Mouse (Mus musculus) monocyte, adult 2 months (primary cell): ENCODE measurements at regions not wholly inside any gene's neighbourhood (a gene's known extent, or its start where the extent isn't known, plus 50 kb on each side); places are given as distances from the start of the nearest gene placed in this dataset.

Source experiments
- DNase-seq, 2 experiments: peaks; one replicate each; pipeline ENCODE4 v3.0.0; 2022; ENCODE audit warnings: low spot score in 2 of 2, low read depth in 1 of 2

GRCm38 (mm10) chr5:132841794-132842193 lies 298.6 kb upstream of the Auts2 start:
- DNase-seq, result no peak

DNA sequence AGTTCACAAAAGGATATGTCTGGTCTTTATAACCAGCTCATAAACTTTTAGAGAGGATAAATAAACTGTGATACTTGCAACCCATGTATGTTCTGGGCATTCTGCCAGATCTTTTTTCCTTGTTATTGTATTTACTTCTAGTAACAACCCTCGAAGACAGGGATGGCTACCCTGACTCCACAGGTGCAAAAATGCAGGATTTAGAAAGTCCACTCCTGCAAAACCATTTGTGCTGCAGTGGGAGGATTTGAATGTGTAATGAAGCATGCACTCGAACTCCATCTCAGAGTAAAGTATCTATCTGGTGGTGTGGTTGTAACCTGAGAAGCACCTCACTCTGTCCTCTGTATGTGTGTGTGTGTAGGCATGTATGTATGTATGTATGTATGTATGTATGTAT lies 294.3 kb upstream of the Auts2 start:
- DNase-seq, result no peak

DNA sequence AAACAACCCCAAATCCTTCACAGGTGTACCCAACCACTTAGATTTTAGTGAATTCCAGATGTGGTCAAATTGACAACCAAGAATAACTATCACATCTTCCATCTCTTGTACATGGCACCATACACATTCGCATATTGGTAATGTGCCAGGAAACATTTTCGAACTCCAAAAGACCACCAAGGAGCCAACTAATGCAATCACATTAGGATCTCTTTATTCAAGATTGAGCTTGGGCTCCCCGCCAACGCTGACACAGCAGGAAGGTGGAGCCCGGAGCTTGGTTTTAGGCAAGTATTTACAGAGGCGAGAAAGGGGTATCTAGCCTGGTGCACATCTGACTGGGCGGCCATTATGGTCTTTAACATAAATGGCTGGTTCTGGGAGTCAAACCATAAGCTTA lies 285.8 kb upstream of the Auts2 start:
- no peak for DNase-seq

- no peak for DNase-seq
Observed at GRCm38 (mm10) chr5:132827555-132828333, 284.6 kb upstream of the Auts2 start.

DNA sequence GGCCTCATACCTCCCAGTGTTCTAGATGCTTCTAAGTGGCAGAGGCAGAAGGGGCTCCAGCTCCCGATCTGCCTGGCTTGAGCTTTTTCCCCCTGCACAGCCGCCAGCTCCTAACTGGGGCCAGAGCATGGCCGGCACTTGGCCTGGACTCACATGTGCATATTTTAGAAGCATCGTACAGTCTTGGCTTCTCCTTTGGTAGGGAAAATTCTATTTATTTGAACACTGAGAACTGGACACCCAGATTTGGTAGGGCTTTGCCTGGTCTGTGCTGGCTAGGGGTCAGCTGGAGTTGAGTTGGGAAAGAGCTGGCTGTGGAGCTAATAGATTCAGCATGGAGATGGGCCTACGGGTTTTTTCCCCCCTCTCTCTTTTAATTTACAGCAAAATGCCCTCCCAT lies 282.9 kb upstream of the Auts2 start:
- DNase-seq, result no peak

DNA sequence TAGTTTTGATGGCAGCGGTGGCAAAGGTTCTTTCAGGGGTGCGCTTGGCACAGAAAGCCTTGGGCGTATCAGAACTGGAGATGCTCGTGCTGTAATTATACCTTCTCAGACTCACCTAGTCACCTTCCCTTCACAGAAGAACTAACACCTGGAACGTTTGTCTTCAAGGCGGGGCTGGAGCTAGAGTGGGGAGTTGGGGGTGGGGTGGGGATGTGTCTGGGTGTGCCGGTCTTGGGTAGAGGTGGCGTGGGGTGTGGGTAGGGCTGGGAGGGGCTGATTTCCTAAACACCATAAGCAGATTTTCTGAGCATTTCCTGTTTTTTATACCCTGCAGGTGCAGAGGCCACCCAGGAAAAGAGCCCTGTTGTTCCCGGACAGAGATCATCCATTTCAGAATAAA lies 274.5 kb upstream of the Auts2 start:
- no peak for DNase-seq

- DNase-seq, result no peak
Observed at GRCm38 (mm10) chr5:132809181-132809580, 266.0 kb upstream of the Auts2 start.

GRCm38 (mm10) chr5:132796061-132796460 lies 252.9 kb upstream of the Auts2 start:
- DNase-seq, result no peak

- DNase-seq, result no peak
Observed at GRCm38 (mm10) chr5:132792484-132792883, 249.3 kb upstream of the Auts2 start.

GRCm38 (mm10) chr5:132785291-132785690 lies 242.1 kb upstream of the Auts2 start:
- DNase-seq, result no peak

GRCm38 (mm10) chr5:132784791-132785190 lies 241.6 kb upstream of the Auts2 start:
- DNase-seq, result no peak

- DNase-seq, result no peak
Observed at GRCm38 (mm10) chr5:132774141-132774680, 231.1 kb upstream of the Auts2 start.

DNA sequence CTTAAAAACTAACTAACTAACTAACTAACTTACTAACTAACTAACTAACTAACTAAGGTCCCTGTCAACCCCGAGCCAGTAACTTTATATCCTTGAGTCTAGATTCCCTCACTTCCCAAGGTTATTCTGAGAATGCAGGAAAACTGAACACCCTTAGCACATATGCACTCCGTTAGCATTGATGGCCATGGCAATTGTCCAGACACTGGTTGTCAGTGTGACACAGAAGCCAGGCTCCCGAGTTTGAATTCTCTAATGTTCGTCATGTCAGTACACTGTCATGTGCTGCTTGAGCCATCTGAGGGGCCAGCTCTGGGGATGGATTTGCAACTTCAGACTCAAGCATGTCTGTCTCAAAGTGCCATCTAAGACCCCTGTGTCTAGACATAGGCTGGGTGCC lies 217.3 kb upstream of the Auts2 start:
- no peak for DNase-seq

DNA sequence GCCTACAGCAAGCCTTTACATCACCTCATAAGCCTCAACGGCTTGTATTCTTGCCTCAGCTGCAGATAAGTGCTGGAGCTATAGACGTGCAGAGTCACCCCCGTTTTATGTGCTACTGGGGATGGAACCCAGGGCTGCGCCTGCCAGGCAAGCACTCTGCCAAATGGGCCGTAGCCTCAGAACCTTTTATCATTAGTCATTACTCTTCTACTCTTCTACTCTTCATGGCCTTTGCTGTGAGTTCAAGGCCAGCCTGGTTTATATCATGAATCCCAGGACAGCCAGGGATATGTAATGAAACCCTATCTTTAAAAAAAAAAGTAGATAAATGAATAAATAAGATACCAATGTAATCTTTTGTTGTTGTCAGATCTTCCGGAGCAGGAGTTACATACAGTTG lies 216.6 kb upstream of the Auts2 start:
- DNase-seq, result no peak

DNA sequence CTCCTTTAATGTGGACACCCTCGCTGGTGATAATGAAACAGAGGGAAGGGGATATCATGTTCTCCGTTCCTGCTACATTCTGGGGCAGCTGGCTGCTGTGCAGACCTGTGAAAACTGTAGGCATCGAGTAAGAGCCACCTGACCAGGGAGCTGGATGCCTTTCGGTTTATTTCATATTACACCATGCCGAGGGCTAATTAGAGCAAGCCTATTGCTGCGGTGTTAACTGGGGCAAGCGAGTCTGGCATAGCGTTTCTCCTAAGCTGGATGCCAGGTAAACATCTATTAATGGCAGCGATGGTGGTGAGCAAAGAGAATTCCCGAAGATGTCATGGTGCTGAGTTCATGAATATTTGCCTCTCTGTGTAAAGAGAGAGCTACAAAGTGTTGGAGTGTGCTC lies 215.8 kb upstream of the Auts2 start:
- DNase-seq, result no peak

GRCm38 (mm10) chr5:132737966-132738365 lies 194.8 kb upstream of the Auts2 start:
- no peak for DNase-seq

DNA sequence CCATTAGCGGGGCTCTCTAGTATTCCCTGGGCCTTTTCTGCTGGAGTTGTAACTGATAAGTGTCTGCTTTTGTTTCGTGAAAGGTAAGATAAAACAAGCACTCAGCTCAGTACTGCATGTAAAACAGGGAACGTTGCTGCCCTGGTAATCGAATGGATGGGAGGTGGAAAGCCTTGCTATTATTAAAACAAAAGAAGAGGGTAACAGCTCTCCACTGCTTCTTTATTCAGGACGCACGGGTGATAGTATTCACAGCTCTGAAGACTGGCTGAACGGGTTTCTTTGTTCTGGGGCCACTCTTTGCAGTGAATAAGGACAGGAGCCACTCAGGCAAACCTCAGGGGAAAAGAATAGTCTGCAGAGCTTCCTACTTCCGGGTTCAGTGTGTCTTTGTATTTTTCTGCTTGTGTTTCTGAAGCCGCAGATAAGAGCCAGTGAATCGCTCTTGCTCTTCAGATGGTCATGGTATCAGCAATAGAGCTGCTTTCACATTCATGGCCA lies 185.6 kb upstream of the Auts2 start:
- no peak for DNase-seq

GRCm38 (mm10) chr5:132724467-132724866 lies 181.3 kb upstream of the Auts2 start:
- no peak for DNase-seq

DNA sequence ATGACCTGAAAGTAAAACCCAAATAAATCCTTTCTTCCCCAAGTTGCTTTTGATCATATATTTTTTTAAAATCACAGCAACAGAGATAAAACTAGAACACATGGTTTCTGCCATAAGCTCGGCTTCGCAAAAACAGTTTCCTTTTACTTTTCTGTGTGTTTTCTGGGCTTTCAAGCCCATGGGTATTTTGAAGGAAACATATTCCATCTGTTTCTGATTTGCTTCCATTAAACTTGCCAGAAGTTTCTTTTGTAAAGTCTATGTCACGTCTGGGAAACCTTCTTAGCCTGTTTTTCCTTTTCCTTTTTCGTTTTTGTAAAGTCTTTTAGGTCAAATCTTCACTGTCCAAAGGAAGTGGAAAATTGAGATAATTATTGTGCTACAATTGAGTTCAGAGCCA lies 167.2 kb upstream of the Auts2 start:
- no peak for DNase-seq

GRCm38 (mm10) chr5:132707531-132707930 lies 164.4 kb upstream of the Auts2 start:
- no peak for DNase-seq

GRCm38 (mm10) chr5:132703455-132704100 lies 160.4 kb upstream of the Auts2 start:
- no peak for DNase-seq

- no peak for DNase-seq
Observed at GRCm38 (mm10) chr5:132702573-132702972, 159.4 kb upstream of the Auts2 start.
